Mouse (Mus musculus) cerebellum, adult 9-11 months (tissue): ENCODE results near the gene Ypel1.

Experiments used
- DNase-seq: peaks from one replicate; pipeline ENCODE4 v3.0.0; 2022

Gene Ypel1

DNA sequence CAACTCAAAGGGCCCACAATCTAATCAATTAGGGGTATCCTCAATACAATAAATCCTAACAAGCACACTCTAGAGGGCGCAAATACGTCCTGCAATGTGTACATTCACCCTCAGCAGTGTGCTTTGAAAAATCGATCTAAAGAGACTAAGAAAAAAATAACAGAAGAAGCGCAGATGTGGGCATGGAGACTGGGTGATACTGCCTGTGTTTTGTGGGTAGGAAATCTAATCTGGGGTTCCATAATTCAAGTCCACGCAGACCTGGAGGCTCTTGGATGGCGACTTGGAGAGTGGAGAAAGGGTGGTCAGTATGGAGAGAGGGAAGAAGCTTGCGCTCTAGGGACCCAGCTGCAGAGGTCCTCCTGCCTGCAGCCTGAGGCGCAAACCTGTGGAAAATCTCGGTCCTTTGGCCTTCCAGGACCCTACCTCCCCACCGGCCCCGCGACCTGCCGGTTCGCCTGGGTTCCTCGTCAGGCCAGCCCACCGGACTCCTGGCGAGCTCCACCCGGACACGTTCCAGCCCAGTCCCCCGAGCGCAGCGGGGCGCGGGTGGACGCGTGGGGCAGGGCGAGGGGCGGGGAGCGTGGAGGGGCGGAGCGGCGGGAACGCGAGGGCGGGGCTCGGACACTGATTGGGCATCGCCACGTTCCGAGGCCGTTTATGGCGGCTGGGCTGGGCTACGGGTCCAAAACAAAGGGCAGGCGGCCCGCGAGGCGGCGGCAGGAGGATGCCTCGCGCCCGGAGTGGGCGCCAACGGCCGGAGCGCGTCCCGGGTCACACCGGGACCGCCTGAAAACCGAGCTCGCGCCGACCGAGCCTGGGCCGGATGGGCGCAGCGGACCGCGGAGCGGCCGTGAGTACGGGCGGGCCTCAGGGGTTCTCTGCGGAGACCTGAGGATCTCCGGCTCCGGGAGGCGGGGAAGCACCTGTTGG is at the start of gene Ypel1:
TSS of gene Ypel1 (plus strand) at position 186 of the 933 bp plus-strand sequence.
- DNase-seq = peak; percentile 82

DNA sequence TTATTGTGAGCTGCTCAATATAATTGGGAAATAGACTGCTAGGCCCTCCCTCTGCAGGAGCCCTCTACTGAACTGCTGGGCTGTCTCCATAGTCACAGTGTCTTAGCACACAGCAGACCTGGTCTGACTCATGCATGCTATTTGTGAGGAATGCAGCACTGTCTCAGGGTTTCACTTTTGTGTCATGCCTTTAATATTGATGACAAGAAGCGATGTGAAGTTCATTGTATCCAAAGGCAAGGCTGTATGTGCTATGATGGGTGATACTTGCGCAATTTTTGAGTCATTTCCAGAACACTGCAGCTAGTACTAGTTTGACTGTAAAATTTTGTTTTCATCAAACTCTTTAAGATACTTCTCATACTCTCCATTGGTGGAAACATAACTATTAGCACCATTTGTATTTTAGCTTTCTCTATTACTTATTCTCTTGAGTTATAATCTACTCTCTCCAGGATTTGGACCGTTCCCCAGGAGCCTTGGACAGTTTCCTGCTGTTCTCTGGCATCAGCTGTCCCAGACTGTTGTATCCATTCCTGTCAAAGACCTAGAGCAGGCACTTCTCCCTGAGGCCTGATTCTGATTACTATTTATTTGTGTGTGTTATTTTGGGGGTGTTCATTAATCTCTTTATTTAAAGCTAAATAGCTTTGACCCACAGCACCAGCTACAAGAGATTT is 44.9 kb upstream of the Ypel1 start:
- DNase-seq = peak; percentile 49

DNA sequence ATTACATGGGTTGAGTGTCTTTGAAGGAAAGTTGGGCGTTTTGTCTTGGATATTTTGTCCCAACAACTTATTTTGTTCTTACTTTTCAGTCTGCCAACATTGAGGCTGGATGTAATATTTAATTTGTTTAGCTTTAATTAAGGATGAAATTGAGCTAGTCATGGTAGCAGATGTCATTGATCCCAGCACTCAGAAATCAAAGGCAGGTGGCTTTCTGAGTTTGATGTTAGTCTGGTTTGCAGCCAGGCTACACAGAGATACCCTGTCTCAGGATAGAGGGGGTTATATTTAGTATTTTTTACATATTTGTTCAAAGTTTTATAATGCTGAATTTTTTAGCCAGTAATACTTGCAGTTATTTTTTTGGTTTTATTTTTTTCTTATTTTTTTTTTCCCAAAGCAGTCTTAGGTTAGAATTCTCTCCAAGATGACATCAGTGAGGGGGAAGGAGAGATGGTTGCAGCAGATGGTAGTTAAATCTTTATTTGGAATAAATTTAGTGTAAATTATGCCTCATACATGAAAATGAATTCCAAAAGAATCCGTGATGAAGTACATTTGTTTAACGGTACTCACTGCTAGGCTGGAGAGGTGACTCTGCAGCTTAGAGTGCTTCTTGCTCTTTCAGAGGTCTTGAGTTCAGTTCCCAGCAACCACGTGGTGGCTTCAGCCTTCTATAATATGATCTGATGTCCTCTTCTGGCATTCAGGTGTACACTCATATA is 39.4 kb upstream of the Ypel1 start:
- no peak for DNase-seq

DNA sequence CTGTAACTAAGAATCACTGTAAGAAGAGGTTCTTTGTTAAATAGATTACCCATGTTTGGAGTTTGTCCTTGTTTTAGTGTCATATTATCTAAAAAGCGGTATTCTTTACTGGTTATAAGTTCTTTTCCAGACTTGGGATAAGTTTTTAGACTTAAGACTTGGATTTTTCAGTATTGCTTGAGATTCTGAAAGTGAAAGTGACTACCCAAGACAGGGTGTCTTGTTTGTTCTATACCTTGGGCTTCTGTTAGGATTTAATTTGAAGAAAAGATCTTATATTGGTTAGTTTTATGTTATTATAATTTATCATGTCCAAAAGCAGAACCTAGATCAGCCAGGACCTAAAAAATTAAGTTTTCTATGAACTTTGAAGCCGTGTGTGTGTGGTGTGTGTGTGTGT is 35.7 kb upstream of the Ypel1 start:
- no peak for DNase-seq

DNA sequence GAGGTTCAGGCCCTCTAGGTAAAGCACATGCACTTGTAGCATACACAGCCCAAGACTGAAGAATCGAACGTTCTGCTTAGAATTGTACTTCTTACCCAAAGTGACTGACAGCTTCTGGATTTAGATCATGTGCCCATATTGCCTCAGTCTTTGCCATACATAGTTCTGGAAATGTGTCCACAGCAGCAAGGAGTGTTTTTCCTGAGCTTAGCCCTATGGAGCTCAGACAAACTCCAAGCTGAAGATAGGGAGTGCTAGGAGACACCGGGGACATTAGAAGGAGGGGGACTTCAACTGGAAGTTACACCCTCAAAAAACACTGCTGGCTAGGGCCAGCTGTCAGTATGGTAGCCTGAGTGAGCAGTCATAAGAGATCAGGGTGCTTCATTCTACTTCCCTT is 28.8 kb upstream of the Ypel1 start:
- DNase-seq = no peak

- no peak for DNase-seq
Measured at GRCm38 (mm10) chr16:17041417-17041816, 28.1 kb upstream of the Ypel1 start.

GRCm38 (mm10) chr16:17044320-17044719 is 25.2 kb upstream of the Ypel1 start:
- DNase-seq = peak; percentile 42

- no peak for DNase-seq
Measured at GRCm38 (mm10) chr16:17045287-17045686, 24.2 kb upstream of the Ypel1 start.

- DNase-seq = no peak
Measured at GRCm38 (mm10) chr16:17049886-17050285, 19.6 kb upstream of the Ypel1 start.

- no peak for DNase-seq
Measured at GRCm38 (mm10) chr16:17052087-17052486, 17.4 kb upstream of the Ypel1 start.

GRCm38 (mm10) chr16:17053903-17054302 is 15.6 kb upstream of the Ypel1 start:
- no peak for DNase-seq

DNA sequence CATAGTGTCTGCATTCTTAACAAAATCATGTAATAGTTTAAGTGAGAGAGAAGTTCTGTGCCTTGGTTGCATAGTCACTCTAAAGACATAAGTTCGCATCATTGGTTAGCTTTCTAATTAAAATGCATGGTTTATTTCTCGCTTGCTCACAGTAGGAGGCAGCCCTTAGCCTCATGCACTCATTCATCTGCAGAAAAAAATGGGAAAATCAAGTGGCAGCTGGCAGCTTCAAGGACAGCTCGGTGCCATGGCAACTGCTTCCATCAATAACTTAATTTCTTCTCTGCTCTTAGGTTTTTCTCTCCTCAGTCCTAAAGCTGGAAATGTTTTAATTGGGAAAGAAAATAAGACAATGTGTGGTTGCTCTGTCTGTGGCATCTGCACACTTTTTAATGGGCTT is 13.9 kb upstream of the Ypel1 start:
- DNase-seq = no peak

- no peak for DNase-seq
Measured at GRCm38 (mm10) chr16:17062338-17062737, 7.2 kb upstream of the Ypel1 start.

DNA sequence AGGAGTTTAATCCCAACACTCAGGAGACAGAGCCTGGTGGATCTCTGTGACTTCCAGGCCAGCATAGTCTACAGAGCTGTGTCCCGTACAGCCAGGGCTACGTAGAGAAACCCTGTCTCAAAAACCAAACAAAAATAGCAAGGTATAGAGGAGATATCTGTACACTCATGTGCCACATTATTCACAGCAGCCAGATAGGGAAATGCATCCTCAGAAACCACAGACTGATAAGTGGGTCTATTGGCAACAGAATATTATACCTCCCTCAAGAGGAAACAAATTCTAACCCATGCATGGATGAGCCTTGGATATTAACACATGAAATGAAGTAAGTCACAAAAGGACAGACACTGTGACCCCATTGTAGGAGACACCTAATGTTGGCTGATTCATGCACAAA is 1.9 kb upstream of the Ypel1 start:
- no peak for DNase-seq

DNA sequence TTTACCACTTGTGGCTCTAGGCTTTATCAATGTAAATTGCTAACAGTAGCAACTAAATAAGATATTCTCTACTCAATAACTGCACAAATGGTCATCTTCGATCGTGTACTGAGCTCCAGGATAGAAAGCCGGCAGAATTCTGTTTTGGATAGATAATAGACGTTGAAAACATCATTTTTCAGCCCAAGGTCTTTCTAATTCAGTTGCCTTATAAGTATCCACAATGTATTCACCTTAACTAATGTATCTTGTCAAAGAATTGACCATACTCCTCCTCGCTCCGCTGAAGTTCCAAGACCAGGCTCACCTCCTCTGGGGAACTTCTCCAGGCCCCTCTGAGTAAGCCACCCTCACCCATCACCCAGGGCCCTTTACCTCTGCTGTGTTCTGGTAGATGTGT is 1.2 kb downstream of the Ypel1 start:
- no peak for DNase-seq

DNA sequence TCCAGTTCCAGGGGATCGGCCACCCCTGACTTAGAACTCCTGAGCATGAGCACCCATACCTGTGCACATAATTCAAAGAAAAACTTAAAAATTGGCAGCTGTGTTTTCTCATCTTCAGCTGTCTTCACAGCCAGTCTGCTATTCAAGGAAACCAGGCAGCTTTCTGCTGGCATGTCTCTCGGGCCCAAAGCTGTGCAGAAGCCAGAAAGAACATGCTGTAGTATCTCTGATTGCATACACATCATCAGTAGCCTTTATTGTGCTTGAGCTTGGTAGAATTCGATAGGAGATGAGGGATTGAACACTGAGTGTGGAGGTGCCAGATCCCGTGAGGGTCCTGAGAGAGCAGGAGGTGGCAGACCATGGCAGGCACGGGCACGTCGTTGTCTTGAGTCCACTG is 3.5 kb downstream of the Ypel1 start:
- no peak for DNase-seq

DNA sequence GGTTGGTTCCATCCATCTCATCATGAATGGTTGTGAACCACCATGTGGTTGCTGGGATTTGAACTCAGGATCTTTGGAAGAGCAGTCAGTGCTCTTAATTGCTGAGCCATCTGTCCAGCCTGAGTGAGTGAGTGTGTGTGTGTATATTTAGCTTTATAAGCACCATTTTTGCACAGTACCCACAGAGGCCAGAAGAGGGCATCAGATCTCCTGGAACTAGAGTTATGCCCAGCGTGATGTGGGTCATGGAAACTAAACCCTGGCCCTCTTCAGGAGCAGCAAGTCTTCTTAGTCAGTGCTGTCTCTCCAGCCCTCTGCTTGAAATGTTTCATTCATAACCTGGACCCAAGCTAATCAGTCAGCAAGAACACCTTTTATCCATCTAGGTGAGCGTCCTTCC is 6.8 kb downstream of the Ypel1 start:
- no peak for DNase-seq

GRCm38 (mm10) chr16:17076869-17077268 is 7.4 kb downstream of the Ypel1 start:
- no peak for DNase-seq

- no peak for DNase-seq
Measured at GRCm38 (mm10) chr16:17078101-17078500, 8.6 kb downstream of the Ypel1 start.

- no peak for DNase-seq
Measured at GRCm38 (mm10) chr16:17082121-17082792, 12.8 kb downstream of the Ypel1 start.

GRCm38 (mm10) chr16:17085636-17086035 is 16.1 kb downstream of the Ypel1 start:
- no peak for DNase-seq

DNA sequence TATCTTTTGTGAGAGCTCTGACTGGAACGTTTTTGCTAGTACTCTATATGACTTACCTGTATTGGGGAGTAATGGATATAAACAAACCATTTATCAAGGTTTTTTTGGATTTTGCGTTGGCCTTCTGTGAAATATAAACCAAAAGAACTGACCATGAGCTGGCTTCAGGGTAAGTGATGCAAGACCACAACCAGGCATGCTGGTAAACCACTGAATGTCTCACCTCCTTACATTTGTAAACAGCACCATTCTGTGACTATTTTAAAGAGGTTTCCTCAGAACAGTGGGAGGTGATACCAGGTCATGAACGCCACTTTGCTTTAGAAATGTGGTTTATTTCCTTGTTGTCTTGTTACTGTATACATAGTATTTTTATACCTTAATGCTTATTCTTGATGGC is 16.7 kb downstream of the Ypel1 start:
- DNase-seq = no peak

- DNase-seq = no peak
Measured at GRCm38 (mm10) chr16:17086669-17087193, 17.2 kb downstream of the Ypel1 start.
